Mouse (Mus musculus): ENCODE data around the gene Slc25a5.

Slc25a5 gene

DNA sequence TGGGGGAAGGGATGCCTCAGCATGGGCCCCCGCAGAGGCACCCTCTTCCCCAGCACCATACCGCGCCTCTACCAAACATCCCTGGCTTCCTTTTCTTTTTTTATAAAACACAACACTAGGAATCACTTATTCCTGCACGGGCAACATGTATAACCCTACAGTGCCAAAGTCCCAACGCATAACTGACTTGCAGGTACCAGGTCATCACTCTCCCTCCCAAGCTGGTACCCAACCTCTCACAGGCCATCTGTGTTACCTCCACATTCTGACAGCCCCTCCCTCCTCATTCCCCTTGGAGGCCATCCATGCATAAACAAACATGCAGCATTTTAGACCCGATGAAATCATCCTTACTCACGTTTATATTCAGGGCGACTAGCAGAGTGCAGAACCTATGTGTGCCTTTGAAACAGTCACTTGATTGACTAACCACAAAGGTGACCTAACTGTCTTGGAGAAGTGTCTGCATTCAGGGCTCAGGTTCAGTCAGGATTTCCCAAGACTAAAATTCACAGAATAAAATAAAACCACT lies 21.0 kb downstream of the Slc25a5 start:
- no peak for TF ChIP-seq GATA4 (IDR thresholded peaks at IDR 0.05; ENCODE audit: insufficient replicate concordance, low read length)

- no peak for TF ChIP-seq GATA4 (IDR thresholded peaks at IDR 0.05; ENCODE audit: insufficient replicate concordance, low read length)
These were observed 21.5 kb downstream of the Slc25a5 start for GRCm38 (mm10) chrX:36816953-36817441.

DNA sequence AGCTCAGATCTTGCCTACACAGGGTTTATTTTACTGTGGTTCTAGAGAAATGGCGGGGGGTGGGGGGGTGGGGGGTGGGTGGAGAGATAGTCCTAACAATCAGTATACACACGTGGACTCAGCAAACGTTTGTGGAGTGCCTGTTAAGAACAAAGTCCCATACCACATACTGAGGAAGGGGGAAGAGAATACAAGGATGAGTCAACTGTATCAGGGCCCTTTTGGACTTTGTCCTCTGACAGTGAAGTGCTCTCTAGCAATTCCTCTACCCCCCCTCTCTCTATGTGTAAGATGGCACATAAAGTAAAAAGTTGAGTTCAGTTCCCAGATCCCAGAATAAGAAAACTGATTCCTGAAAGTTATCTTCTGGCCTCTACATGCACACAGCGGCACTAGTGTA lies 24.1 kb downstream of the Slc25a5 start:
- TF ChIP-seq GATA4 (IDR thresholded peaks at IDR 0.05; ENCODE audit: insufficient replicate concordance, low read length) = no peak

DNA sequence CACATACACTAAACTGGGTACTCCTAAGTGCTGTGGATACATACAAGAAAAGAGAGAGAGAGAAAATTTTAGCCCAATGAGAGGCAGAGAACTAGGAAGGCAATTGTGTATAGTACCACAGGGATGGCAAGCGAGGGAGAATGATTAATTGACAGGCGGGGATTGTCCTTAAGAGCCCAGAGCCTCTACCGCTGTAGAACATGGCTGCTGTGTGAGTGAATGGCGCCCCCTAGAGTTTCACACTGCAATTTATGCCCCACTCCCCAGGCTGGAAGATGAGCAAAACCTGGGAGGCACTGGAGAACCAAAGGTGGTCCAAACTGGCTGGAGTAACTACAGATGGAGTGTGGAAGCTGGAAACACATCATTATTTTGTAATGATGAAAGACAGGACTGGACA lies 24.8 kb downstream of the Slc25a5 start:
- TF ChIP-seq GATA4 (IDR thresholded peaks at IDR 0.05; ENCODE audit: insufficient replicate concordance, low read length) = no peak

DNA sequence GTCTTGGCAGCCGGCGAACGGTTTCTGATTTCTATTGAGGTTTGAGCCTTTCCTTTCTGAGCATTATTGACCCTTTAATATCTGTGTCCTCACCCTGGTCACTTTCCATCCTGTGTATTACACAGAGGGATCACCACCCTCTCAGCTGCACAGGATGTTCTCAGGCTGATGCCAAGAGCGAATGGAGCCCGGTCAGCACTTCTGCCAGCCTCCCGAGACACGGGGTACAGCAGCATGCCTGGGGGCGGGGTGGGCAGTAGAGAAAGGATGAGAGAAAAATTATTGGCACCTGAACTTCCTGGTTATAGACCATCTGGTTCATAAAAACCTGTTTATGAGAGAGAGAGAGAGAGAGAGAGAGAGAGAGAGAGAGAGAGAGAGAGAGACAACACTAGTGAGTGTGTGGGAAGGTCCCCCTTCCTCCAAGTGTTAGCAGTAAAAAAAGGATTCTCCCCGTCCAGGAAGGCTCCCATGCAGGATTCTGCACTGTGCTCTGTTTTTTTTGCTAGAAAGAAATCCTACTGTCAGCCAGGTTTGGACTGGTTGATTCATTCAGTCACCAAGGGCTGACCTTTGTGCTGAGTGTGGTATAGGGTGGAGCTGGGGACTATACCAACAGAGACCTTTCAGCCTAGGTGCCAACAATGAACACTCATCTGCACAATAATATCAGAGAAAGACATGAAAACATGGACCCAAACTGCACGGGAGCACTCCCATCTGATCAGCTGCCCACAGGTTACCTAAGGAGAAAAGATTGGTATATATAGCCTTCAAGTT lies 28.7 kb downstream of the Slc25a5 start:
- no peak for TF ChIP-seq GATA4 (IDR thresholded peaks at IDR 0.05; ENCODE audit: insufficient replicate concordance, low read length)

GRCm38 (mm10) chrX:36825032-36825431 lies 29.6 kb downstream of the Slc25a5 start:
- TF ChIP-seq GATA4 (IDR thresholded peaks at IDR 0.05; ENCODE audit: insufficient replicate concordance, low read length) = no peak

DNA sequence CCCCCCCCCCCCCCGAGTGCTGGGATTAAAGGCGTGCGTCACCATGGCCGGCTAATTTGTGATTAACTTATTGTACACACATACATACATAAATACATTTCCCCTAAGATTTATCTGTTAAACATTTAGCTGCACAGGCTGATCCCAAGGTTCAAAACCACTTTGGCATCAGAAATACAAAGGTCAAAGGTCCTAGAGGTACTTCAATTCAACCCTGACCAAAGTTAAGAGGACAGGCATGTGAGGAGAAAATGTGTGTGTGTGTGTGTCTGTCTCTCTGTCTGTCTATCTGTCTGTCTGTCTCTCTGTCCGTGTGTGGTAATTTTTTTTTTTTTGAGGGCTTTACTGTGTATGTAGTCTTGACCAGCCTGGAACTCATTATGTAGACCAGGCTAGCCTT lies 31.4 kb downstream of the Slc25a5 start:
- no peak for TF ChIP-seq GATA4 (IDR thresholded peaks at IDR 0.05; ENCODE audit: insufficient replicate concordance, low read length)

- no peak for TF ChIP-seq GATA4 (IDR thresholded peaks at IDR 0.05; ENCODE audit: insufficient replicate concordance, low read length)
These were observed 34.8 kb downstream of the Slc25a5 start for GRCm38 (mm10) chrX:36830271-36830670.

- no peak for TF ChIP-seq GATA4 (IDR thresholded peaks at IDR 0.05; ENCODE audit: insufficient replicate concordance, low read length)
These were observed 36.2 kb downstream of the Slc25a5 start for GRCm38 (mm10) chrX:36831632-36832031.

DNA sequence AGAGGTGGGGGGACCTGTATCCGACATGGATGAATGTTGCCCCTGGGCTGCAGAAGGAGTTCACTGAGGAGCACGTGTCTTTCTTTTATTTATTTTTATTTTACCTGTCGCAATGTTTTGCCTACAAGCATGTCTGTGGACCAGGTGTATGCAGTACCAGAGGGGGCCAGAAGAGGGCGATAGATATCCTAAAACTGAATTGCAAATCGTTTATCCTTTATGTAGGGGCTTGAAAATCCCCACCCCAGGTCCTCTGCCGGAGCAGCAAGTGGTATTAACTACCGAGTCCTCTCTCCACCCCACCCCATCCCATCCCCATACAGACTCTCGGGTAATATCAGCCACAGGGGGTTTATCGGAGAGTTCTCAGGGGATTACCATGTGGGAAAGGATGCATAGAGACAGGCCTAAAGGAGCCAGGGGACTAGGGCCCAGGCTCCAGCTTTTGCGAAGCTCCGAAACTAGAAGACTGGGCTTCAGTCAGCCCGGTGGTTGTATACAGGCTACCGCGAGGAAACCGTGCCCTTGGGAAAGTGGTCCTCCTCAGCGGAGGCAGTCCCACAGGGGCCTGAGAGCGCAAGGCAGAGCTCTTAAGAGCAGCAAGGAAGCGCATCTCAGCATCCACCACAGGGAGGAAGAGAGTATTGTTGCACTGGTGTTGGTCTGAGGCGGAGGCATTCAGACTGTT lies 38.1 kb downstream of the Slc25a5 start:
- no peak for TF ChIP-seq GATA4 (IDR thresholded peaks at IDR 0.05; ENCODE audit: insufficient replicate concordance, low read length)

- no peak for TF ChIP-seq GATA4 (IDR thresholded peaks at IDR 0.05; ENCODE audit: insufficient replicate concordance, low read length)
These were observed 41.7 kb downstream of the Slc25a5 start for GRCm38 (mm10) chrX:36837069-36837676.

DNA sequence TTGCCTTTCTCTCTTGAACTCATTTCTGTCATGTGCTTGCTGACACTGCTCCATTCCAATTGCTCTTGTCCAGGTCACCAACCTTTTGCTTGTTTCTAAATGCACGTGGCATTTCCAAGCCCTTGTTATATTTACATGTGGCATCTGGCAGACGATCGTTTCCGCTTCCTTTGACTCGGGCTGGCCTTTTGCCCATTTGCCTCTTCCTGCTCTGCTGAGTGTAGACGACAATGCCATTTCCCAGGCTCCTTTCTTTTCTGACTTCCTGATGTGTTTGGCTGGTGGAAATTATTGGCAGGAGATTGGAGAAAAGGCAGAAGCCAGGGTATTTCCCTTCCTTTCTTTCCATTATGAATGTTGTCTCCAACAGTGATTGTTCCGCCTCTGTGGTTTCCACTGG lies 43.9 kb downstream of the Slc25a5 start:
- no peak for TF ChIP-seq GATA4 (IDR thresholded peaks at IDR 0.05; ENCODE audit: insufficient replicate concordance, low read length)

DNA sequence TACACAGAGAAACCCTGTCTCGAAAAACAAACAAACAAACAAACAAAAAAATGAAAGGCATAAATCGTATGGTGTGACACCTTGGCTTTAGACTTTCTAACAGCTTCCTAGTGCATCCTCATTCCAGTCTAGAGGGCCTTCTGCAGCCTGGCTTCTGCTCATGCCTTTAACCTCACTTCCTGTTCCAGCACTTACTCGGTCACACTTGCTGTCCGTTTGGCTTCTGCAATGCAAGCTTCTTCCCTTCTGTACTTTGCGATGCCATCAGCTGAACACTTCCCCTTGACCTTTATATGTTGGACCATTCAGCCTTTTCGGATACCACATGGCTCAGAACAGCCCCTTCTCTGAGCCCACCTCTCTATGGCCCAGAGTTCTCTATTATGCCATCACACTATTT lies 46.2 kb downstream of the Slc25a5 start:
- no peak for TF ChIP-seq GATA4 (IDR thresholded peaks at IDR 0.05; ENCODE audit: insufficient replicate concordance, low read length)

GRCm38 (mm10) chrX:36843346-36843990 lies 48.0 kb downstream of the Slc25a5 start:
- TF ChIP-seq GATA4 (IDR thresholded peaks at IDR 0.05; ENCODE audit: insufficient replicate concordance, low read length) = no peak

- TF ChIP-seq GATA4 (IDR thresholded peaks at IDR 0.05; ENCODE audit: insufficient replicate concordance, low read length) = no peak
These were observed 51.7 kb downstream of the Slc25a5 start for GRCm38 (mm10) chrX:36847152-36847551.
